Mouse (Mus musculus): Measurements from ENCODE around the gene A630095N17Rik.

Gene A630095N17Rik

DNA sequence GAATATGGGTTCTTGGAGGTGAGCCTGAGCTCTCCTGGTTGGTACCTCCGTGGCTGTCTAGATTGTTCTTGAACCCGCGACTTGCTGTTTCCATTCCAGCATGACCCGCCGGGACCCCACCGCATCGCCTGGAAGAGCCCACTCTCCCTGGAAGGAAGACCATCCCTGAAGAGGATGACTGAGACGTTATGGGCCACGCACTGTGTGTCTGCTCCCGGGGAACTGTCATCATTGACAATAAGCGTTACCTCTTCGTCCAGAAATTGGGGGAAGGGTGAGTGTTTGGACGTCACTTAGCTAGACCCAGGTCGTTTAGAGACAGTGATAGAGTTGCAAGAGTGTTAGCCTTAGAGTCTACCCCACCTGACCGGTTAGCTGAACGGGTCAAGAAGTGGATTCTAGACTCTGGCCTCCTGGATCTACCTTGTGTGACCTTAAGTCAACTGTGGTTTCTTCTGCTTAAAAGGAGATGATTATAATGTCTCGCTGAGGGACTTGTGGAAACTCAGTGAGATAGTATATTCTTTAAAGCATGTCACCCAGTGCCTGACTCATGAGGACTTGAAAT, 20.7 kb downstream of the A630095N17Rik start:
- DNase-seq, result no peak

DNA sequence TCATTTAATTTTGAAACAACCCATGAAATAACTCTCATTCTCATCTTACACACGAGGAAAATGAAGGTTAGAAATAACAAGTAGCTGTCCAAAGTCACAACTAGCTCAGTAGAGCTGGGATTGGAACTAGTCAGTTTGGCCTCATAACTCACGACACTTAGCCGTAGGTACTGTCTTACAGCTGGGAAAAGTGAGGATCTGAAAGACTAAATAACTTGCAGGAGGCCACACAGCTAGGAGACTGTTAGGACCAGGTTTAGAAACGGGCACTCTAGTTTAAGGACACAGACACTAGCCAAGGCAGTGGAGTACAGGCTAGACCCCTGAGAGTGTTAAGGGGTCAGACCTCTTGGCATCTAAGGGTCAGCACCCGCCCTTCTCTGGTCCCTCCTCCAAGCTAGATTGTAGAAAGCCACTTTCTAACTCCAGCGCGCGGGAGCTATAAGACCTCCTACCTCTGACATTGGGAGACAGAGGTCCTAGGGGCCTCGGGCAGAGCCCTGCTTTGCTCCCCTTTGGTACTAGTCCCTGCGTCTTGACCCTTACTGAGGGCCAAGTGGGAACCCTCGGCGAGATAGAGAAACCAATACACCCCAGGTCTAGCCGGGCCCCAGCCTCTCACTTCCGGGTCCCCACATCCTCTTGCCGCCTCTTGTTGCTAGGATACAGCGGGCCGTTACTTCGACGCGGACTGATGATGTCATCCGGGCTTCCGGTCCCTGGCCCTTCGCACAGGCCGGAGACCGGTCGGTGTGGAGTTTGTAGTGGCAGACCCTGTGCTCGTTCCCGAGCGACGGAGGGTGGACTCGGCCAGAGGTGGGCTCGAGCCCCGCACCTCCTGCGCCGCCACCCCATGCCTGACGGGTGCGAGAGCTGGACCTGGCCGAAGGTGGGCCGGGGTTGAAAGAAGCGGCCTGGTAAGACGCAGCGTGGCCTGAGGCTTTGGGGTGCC, 21.5 kb downstream of the A630095N17Rik start, which contains the start of the genes Glb1l and Stk16:
Gene Glb1l, minus strand, starts transcription at position 678 of the 952 bp plus-strand sequence.
Gene Stk16, plus strand, starts transcription at position 703 of the 952 bp plus-strand sequence.
- peak; percentile 98 for DNase-seq

DNA sequence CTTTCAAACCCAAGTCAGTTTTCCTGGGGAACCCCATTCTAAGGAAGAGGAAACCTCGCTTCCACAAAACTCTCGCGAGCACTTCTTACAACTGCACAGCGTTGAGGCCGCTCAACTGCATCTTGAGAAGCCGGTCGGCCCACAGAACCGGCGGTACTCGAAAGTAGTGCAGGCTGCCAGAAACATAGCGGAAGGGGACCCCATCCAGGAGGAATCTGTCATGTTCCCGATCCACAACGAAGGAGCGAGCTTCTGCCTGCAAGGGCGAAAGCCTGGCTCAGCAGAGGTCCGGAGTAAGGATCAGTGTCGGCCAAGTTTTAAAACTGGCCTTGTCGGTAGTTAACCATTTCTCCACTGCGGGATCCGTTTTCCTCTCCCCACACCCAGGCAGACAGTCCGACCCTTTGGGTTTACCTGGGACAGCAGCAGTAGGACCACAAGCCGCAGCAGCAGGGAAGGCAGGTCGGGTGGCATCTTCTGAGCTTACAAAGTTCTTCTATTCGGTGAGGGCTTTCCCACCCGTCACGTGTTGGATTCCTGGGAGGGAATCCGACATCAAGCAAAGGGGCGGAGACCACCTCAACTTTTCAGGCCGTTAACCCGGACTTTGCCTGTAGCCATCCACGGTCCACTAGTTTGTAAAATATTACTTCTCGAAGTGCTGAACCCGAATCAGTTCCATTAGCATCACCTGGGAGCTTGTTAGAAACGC, 22.8 kb downstream of the A630095N17Rik start:
- DNase-seq, result peak; percentile 40

DNA sequence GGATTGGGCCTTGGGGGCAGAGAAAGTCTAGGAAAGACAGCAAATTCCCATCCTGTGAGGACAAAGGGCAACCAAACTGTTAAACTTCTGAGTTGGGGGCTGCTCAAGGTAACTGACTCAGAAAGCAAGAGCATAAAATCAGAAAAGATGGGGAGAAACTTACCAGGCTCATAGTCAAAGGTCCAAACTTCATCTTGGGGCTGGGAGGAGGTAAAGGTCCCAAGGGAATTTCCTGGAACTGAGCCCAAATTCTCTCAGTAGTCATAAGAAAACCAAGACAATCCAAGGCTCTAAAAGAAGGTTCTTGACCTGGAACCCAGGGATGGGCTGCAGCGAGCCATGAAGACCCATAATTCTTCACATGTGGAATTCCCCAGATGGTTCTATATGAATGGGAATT, 30.7 kb downstream of the A630095N17Rik start:
- DNase-seq, result no peak

DNA sequence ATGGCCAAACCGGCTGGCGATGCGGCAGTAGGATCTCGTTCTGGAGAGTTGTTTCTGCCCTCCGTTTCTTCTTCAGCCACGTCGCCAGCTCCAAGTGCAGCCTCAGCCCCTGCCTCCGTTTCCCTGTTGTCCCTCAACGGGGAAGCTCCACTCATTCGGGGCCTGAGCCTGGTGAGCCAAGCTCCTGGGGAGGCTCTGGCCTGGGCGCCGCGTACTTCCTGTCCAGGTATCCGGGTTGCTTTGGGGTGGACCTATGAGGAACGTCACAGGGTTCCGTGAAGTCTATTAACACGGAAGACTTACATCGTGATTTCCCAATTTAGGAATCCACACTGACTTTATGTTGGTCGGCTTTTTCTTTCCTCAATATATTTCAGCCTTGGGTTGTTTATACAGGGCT, 39.5 kb downstream of the A630095N17Rik start:
- DNase-seq, result peak; percentile 56

DNA sequence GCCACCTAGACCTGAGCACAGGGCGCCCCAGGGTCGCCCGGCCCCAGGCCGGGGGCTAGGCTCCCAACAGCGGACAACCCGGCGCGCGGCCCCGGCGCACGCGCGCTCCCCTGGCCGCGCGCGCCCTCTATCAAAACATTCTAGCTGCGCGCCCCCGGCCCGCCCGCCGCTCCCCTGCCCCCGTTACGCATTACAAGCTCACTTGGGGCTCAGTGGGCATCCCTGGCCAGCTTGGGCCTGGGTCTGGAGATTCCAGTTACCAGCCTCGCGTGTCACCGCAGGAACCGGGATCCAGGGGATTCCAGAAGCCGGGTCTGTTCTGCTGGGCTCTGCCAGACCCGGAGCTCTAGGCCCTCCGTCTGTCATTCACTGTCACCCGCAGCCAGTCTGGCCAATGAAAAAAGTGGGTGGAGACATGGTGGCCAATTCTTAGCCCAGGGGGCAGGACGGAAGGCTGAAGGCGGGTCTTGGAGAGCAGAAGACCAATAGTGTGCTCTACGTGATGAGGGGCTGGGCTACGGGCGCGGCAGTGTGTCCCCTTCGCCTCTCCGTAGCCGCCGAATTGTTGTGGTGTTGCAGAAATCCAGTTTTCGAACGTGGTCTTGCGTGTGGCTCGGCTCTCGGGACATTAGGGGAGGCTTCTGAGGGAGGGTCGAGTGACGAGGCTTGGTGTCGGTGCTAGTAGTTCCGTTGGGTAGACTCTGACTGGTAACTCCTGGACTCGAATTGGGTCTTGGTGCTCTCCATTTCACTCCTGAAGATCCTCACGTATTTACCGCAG, 40.1 kb downstream of the A630095N17Rik start, which contains the start of the genes Ankzf1 and Atg9a:
Gene Ankzf1, plus strand, starts transcription at position 530 of the 781 bp plus-strand sequence.
Gene Atg9a, minus strand, starts transcription at position 575 of the 781 bp plus-strand sequence.
- DNase-seq, result peak; percentile 92

DNA sequence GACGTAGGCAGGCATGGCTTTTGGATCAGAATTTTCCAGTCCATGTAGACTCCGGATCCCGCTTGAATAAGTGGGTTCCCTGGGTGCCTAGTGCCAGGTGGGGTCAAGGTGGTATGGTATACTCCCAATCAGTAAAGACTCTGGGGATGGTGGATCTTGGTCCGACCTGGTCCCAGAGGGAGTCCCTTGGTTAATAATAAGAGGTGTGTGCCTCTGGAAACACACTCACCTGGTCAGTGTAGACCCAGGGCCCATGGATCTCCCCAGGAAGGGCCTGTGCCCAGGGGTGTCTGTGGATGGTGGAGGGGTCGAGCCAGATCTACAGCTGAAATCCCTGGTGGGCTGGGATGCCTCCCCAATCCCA, 40.7 kb downstream of the A630095N17Rik start:
- DNase-seq, result peak; percentile 8

DNA sequence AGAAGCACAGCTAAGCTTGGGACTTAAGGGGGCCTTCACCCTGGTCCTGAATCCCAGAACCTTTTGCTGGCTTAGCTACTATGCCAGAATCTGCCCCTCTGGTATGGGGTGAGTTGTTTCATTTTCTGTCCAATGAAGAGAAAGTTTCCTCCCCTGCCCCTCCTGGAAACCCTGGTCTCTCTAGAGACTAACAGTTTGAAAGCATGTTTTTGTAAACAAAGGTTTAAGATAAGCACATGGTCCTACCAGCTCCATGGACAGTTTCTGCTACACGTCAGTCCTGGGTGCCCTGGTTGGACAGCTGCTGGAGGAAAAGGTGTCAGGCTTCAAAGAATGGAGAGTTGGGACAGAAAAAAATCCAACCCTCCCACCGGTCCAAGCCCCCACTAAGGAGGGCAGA, 41.3 kb downstream of the A630095N17Rik start:
- no peak for DNase-seq

DNA sequence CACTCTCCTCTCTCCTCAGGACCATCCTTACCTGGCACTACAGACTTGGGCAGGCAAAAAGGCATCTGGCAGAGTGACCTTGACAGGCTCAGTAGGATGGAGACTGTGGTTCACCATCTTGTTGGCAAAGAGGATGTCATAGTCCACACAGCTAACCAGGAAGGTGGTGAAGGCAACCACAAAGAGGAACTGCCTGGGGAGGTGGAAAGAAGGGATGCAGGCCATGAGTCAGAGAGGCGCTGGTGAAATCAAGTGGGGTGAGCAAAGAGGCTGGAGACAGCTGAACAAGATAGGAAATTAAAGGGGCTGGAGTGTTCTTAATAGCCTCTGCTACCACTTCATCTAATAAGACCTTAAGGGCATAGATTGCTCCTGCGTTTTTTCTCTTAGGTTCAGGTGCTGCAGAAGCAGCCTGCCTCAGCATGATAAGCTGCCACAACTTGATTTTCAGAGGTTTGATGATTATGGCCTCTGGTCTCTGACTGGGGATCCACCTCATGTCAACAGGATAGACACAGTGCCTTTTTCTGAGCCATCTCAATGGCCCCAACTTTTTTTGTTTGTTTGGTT, 43.9 kb downstream of the A630095N17Rik start:
- DNase-seq, result no peak

DNA sequence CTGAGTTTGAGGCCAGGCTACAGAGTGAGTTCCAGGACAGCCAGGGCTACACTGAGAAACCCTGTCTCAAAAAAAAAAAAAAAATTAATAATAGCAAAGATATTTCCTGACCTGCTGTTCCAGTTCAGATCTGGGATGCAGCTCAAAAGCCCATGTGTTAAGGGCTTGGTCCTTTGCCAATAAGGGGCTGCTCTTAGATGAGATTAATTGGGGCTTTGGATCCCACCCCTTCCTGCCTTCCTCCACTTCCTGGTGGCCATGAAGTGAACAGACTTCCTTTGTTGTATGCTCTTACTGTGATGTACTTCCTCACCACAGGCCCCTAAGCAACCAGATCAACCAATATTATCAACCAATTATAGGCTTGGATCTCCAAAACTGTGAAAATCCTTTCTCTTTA, 44.8 kb downstream of the A630095N17Rik start:
- DNase-seq, result no peak

DNA sequence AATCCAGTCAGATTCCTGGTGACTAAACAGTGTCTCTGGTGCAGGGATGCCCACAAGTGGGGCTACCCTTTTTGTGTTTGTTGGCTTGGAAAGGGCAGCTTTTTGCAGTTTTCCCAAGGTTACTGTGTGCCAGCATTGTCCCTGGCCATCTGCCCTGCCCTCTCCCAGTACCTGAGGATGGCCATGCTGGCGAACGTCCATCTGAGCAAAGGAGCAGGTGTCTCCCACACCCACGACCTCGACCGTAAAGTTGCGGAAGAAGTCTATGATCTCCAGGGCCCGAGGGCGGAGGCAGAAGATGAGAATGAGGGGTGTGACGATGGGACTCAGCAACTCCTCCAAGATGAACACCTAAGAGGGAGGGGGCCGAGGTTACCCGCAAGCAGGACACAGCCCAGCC, 46.4 kb downstream of the A630095N17Rik start:
- DNase-seq, result no peak

DNA sequence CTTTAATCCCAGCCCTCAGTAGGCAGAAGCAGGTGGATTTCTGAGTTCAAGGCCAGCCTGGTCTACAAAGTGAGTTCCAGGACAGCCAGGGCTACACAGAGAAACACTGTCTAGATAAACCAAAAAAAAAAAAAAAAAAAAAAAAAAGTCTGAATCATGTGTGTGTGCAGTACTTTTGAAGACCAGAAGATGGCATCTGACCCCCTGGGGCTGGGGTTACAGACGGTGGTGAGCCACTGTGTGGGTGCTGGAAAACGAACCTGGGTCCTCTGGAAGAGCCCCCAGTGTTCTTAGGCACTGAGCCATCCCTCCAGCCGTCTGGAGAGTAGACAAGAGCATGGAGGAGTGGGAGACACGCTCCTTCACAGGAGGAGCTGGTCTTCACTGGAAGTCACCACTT, 49.7 kb downstream of the A630095N17Rik start:
- DNase-seq, result no peak

DNA sequence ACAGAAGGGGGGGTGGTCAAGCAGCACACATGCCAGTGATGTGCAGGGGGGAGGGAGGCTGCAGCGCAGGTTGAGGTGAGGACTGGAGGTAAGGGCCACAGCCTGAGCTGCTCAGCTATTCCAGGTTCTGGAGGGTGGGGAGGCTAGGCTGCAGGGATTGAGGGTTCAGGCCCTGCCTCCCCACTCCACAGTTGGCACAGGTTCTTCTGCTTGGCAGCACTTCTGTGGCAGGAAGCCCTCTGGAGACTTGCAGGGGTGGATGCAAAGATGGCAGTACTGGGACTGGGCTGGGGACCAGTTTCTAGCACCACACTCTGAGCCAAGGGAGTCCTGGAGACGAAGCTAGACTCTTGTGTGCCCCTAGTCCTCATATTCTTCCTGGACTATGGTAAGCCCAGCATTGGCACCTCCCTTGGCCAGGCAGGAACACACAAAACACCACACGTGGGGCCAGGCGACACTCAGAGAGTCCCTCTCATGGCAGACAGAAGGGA, 50.5 kb downstream of the A630095N17Rik start:
- no peak for DNase-seq

DNA sequence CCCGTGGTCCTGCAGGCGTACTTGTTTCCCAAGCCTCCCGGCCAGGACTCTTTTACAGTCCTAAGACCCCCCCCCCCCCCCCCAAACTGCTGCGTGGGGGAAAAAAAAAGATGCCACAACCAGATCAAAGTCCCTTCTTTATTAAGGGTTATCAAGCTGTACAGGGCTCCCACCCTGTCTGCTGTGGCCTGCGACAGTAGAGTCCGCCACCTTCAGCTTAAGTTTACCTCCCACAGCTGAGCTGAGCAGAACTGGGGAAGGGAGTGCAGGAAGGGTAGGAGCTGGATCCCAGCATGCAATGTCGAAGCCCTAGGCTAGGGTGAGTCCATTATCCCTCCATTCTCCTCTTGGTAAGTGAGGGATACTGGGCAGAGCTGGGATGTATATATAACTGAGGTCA, 51.2 kb downstream of the A630095N17Rik start:
- no peak for DNase-seq

DNA sequence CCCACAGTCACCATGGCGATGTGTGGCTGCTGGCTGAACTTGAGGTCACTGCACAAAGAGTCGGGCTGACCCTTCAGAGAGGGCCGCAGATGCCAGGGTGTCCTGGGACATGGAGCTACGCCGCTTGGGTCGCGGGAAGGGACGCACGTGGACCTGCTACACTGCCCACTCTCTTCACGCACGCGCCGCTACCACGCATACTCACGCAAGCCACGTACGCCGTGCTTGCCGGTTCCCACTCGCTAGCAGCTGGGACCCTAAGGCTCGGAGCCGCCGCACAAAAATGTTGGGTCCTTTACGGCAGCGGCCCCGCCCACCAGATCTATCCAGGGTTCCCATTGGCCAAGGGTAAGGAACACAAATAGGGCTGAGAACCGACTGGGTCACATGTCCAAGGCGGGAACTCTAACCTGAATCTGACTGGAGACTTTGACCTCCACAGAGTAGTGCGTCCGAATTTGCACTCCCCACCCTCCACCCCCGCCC, 51.8 kb downstream of the A630095N17Rik start, which contains the start of gene Abcb6:
Gene Abcb6, minus strand, starts transcription at position 288 of the 486 bp plus-strand sequence.
- peak; percentile 86 for DNase-seq

DNA sequence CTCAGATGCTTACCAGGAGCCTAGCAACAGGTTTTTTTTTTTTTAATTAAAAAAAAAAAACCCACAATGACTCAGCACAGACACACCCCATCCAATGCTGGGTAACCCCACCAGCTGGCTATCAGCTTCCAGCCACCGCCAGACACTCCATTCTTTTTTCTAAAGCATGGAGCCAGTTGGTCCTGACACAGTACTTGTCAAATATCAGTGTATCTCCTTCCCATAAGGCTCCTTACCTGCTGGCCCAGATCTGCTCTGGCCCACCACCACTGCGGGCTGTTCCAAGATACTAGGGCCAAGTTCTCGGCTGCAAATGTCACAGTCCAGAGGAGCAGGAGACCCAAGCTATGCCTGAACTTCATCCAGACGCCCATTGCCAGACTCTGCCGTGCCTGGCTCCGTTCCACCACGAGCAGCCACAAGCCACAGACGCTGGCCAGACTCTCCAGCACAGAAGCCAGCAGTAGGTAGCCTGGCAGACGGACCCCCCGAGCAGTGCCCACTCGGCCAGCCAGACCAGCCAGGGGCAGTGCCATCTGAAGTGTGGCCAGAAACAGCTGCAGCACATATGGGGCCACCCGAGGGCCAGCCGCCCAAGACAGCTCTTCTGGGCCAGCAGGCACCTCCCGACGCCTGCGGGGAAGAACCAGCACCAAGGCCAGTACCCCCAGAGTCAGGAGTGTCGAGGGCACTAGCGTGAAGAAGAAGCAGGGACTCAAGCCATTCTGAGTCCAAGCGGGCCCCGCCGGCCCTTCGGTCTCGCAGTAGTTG, 52.4 kb downstream of the A630095N17Rik start:
- no peak for DNase-seq

Data from lung, postnatal 14 days (tissue).